In genomic region chr8:9451543-9451942, GRCm38 (mm10) we compare ENCODE assay signal across 12 mouse cellular contexts.
DNase-seq lines count a peak whose midpoint lies in the region; ATAC-seq and TF ChIP-seq lines count a peak whose summit lies in the region.
"Had no signal": no experiment of that assay in that cellular context is flagged by ENCODE, and none has a peak within 500 bp of the region (broad histone marks: within the 10 kb centered on the region; RNA-seq: fewer than 3 reads in every experiment).

No protein-coding gene starts in this region.

- ATAC-seq in CD4-positive, CD25-positive, alpha-beta regulatory T cell, adult 4 months, result no peak
- ATAC-seq: activated CD4-positive, CD25-positive, alpha-beta regulatory T cell, adult 4 months had no signal

- no peak overlapping the region for H3K4me3 ChIP-seq in layer of hippocampus, adult 2 months
- H3K4me3 ChIP-seq: embryonic facial prominence, embryonic 15.5 days had no signal

- TF ChIP-seq CTCF in layer of hippocampus, adult 2 months (conservative IDR thresholded peaks at IDR 0.05), result peak; percentile 77

- no peak overlapping the region for H3K27ac ChIP-seq in layer of hippocampus, adult 2 months
- H3K27ac ChIP-seq: embryonic facial prominence, embryonic 15.5 days had no signal

- DNase-seq in CD4-positive, CD25-positive, alpha-beta regulatory T cell, adult 2 months (ENCODE audit: low read depth, low spot score), result peak; percentile 15
- DNase-seq in layer of hippocampus, adult 2 months (ENCODE audit: low spot score in 2 of 2), result no peak
- no peak for DNase-seq in layer of hippocampus, postnatal 36 days
- DNase-seq in ES-CJ7 (ENCODE audit: low read depth, low spot score), result peak; percentile 64
- peak; percentile 10 for DNase-seq in lung, postnatal 36 days
- DNase-seq in urinary bladder, postnatal 10 days (ENCODE audit: low spot score), result no peak
- DNase-seq in embryo, embryonic 11 days, result no peak
- DNase-seq: kidney, adult 9 months; right cerebral cortex, postnatal 25 days had no signal

Comparison
In these comparisons a context has a peak if more than half of its experiments do, and no peak if none do; other contexts are left out.
1. DNase-seq: peak in CD4-positive, CD25-positive, alpha-beta regulatory T cell, adult 2 months (single experiment), ES-CJ7 (single experiment) and lung, postnatal 36 days (single experiment); none in layer of hippocampus, adult 2 months (0 of 2), layer of hippocampus, postnatal 36 days (0 of 2), urinary bladder, postnatal 10 days (single experiment) and embryo, embryonic 11 days (single experiment).